Mouse (Mus musculus) spleen, embryonic (tissue): Measurements from ENCODE around the gene Adgrl4.

Experiments
- CTCF ChIA-PET: fragments of 350-600 bp; sonication (Branson Sonifier 250); formaldehyde crosslinking; loops from one replicate; lab custom pipeline; 2022; lab: Charles Lee

Adgrl4 gene

GRCm38 (mm10) chr3:151437693-151438092 is at the start of gene Adgrl4:
Adgrl4 (plus strand) TSS chr3:151437887.
- CTCF ChIA-PET, result no interaction called here

GRCm38 (mm10) chr3:151390912-151391311 is 46.8 kb upstream of the Adgrl4 start:
- CTCF ChIA-PET, result no interaction called here

DNA sequence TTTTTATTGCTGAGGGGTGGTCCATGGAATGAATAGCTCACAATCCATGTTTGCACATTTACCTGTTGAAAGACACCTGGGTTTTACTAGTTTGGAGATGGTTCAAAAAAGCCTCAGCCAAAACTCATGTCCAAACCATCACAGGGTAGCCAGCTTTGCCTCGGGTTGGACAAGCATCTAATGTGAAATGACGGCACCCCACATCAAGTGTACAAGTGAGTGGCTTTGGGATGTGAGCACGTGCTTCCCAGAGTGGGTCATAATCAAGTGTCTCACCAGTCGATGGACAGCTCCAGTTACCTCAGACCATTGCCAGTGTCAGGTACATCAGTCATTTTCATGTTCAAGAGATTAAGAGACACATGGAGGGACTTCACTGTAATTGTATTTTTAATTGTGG is 44.8 kb upstream of the Adgrl4 start:
- CTCF ChIA-PET, result no interaction called here

GRCm38 (mm10) chr3:151393330-151393729 is 44.4 kb upstream of the Adgrl4 start:
- CTCF ChIA-PET, result no interaction called here

- CTCF ChIA-PET, result interaction anchor here (0.6 kb wide), 1 partner anchor 14 kb away, joined by 3 read pairs; no protein-coding TSS in a partner anchor
Observed at GRCm38 (mm10) chr3:151399270-151399669, 38.4 kb upstream of the Adgrl4 start.

DNA sequence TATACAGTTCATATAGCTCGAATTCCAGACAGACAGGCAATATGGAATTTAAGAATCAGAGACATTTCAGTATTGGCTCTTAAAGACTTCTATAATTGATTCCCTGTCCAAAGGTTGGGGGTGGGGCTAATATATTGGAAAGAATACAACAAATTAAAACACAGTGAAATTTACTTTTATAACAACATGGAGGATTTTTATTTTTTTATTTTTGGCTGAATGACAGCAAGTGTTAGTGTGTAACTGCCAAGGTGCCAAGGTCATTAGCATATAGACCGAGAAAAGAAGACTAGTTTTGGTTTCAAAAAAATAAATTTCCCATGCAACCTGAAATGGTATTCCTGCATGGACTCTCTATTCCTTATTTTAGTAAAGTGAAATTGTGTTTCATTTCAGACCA is 26.7 kb upstream of the Adgrl4 start:
- CTCF ChIA-PET, result no interaction called here

DNA sequence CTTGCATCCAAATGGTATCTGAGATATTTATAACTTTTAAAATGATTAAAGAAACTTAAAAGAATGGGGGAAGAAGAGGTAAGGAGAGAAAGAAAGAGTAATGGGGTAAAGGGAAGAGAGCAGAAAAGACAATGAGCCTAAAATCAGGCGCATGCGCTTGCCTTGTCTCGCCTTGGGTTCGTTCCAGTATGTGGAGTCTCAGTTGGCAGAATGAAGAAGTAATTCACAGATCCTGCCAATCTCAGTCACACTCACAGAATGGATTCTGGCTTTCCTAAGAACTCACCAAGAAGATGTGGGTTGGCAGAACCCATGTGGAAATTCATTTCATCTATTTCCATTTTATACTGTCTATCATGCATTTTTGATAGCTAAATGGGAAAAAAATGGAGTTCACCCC is 26.2 kb upstream of the Adgrl4 start:
- CTCF ChIA-PET, result no interaction called here

- CTCF ChIA-PET, result no interaction called here
Observed at GRCm38 (mm10) chr3:151416931-151417330, 20.8 kb upstream of the Adgrl4 start.

DNA sequence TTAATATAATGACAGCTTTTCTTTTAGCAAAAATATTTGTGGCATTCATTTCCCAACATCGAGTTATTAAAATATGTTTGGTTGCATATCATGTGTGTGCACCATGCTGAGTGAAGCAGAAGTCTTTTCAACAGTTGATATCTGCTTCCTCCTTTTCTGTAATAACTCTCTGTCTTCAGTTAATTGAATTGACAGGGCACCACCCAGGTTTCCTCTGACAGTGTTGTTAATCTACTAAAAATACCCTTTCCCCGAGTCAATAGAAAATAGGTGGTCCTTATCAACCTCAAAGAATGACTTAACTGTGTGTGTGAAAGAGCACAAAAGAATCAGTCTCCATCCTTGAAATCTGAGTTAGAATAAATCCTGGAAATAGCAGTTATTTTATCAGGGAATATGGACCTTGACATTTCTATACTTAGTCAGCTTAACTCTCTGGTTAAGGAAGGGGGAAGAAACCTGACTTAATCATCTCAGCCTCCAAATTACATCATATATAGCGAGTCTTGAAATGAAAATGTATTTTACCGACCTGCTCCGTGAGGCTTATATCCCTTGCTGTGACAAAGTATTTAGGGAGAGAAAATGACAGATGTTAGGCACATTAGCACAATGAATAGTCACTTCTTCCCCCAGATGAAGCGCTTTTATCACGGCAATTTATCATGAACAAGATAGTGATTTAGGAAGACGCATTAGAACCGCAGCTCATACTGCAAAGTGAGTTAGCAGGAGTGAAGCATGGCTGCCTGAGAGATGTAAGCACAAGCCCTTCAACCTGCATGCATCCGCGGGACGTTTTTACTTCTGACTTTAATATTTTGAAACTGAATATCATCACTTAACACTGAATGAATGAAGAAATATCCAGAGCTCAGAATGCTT is 19.8 kb upstream of the Adgrl4 start:
- CTCF ChIA-PET, result no interaction called here

GRCm38 (mm10) chr3:151424326-151425207 is 13.1 kb upstream of the Adgrl4 start:
- CTCF ChIA-PET, result no interaction called here

GRCm38 (mm10) chr3:151430106-151430505 is 7.6 kb upstream of the Adgrl4 start:
- CTCF ChIA-PET, result no interaction called here

DNA sequence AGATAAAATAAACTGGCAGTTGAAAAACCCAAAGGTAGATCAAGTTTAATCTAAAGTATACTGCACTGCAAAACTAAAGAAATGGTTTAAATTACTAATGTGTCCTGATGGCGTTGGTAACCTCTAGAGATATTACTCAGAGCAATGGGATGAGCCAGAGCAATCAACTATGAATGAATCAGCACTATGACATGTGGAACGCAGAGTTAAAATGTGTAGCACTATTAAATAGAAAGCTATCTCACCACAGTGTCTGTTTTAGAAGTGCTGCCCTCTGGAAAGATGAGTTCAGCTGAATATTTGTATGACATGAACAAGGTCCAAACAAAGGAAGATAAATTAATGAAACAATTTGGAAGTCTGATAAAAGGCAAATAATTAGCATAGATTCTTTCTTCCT is 6.2 kb upstream of the Adgrl4 start:
- CTCF ChIA-PET, result no interaction called here

GRCm38 (mm10) chr3:151438364-151438763 is 677 bp downstream of the Adgrl4 start:
- CTCF ChIA-PET, result no interaction called here

DNA sequence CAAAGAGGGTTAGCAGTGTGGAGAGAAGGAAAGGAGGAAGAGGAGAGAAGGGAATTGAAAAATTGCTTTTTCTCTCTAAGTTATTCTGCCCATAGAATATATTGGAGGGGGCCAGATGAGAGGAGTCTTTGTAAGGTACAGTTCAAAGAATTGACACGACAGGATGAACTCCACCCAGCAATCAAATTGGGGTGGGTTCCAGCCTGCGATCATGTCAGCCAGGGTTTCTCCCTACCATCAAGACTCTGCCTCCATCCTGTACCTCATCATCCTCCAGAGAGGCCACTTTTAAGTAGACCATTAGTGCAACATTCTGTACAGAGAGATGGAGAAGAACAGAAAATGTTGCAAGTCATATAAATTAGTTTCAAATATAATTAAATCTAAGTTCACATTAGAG is 2.3 kb downstream of the Adgrl4 start:
- CTCF ChIA-PET, result no interaction called here

- CTCF ChIA-PET, result no interaction called here
Observed at GRCm38 (mm10) chr3:151442026-151442425, 4.3 kb downstream of the Adgrl4 start.

GRCm38 (mm10) chr3:151443486-151443885 is 5.8 kb downstream of the Adgrl4 start:
- CTCF ChIA-PET, result no interaction called here

DNA sequence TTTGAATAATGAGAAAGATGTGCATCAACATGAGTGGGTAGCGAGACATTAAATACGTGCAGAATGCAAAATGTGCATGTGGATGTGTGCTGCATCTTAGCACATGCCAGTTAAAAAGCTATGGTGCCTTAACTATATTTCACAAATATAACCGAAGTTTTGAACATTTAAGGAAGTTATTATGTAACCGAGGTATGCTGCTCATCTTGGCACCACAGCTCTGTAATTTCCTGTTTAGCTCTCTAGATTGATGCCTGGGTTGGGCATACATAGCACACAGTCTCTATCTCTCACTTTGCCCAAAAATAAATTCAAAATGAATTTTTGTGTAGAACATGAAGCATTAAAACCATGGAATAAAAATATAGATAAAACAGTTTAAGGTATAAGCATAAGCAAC is 6.6 kb downstream of the Adgrl4 start:
- CTCF ChIA-PET, result no interaction called here

DNA sequence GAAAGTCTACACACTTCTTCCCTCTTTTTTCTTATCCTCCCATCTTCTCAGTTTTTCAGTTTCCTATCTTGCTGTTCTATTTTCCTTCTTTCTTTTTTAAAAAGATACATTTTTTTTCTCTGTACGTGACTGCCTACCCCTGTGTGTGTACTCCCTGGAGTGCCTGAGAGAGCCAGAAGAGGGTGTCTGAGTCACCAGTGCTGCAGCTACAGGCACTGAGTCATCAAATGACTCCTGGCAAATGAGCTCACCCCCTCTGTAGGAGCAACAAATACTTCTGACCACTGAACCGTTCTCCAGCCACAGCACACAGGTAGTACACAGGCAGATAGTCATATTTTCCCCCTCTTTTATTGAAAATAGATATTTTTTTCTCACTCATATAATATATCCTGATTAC is 8.2 kb downstream of the Adgrl4 start:
- CTCF ChIA-PET, result no interaction called here

DNA sequence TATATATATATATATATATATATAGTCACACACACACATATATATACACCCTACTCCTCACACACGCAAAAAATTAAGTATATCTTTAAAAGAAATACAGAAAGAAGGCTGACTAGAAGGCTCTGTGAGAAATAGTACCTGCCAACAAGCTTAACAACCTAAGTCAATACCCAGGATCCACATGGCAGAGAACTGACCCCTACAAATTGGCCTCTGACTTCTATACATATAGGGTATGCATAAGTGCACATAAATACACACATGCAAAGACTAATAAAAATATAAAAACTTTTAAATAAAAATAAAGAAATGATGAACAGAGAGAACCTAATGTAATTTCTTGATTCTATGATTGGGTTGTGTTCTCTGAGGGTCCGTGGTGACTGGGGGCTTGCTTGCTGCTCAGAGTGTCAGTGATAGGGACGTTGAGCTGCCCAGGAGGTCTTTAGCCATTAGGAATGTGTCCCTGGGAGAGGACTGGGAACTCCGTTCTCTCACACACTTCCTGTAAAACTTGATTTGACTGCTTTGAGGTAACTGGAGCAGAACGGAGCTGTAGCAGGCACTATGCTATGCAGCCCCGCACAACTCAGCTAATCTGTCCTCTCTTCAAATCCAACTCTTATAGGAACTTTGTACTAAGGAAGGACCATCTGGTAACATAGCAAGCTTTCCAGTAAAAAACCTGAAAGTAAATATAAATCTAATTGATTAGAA is 17.5 kb downstream of the Adgrl4 start:
- CTCF ChIA-PET, result interaction anchor here (0.6 kb wide), 1 partner anchor 43 kb away, joined by 4 read pairs; no protein-coding TSS in a partner anchor

GRCm38 (mm10) chr3:151459430-151460190 is 21.9 kb downstream of the Adgrl4 start:
- CTCF ChIA-PET, result no interaction called here

DNA sequence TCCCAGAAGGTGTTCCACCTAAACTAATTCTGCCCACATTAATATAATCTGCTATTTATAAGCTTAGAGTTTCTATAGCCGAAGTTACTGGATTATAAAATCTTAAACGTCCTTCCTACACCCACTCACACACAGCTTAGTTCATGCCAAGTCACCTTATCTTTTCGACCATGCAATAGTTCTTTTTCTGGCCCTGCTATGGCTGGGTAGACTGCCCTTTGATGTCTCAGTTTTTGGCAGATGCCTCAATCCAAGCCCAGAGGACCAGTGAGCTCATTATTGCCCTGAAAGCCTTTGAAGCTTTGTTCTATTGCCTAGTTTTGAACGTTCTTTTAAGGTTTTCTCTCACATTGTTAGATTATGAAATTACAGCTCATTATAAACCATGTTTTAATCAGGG is 27.5 kb downstream of the Adgrl4 start:
- CTCF ChIA-PET, result no interaction called here
